Mouse (Mus musculus) urinary bladder, postnatal 25 days (tissue): ENCODE measurements around the gene Stk40.
A peak's percentile ranks its signal among the peaks of the same experiment; 100 is the strongest.
"Not testable (repeated sequence)": the region's sequence is repeated elsewhere in the genome, so short reads cannot be mapped to it uniquely, and the experiment has no call there.

Experiments
- DNase-seq: peaks from one replicate; pipeline ENCODE4 v3.0.0; 2022; ENCODE audit warnings: low spot score

The Stk40 gene

GRCm38 (mm10) chr4:126103590-126104068 lies at the start of gene Stk40:
Gene Stk40 (plus strand): TSS chr4:126103957.
- DNase-seq: peak; percentile 90

- no peak for DNase-seq
These were observed 46.3 kb upstream of the Stk40 start for GRCm38 (mm10) chr4:126057207-126058133.

GRCm38 (mm10) chr4:126058134-126058996 lies 45.4 kb upstream of the Stk40 start, which contains the start of gene Oscp1:
Gene Oscp1 (plus strand): TSS chr4:126058565.
- peak; percentile 81 for DNase-seq

GRCm38 (mm10) chr4:126058997-126059362 lies 44.8 kb upstream of the Stk40 start:
- DNase-seq: no peak

- no peak for DNase-seq
These were observed 40.9 kb upstream of the Stk40 start for GRCm38 (mm10) chr4:126062856-126063255.

- DNase-seq: no peak
These were observed 38.5 kb upstream of the Stk40 start for GRCm38 (mm10) chr4:126065241-126065640.

- DNase-seq: no peak
These were observed 36.2 kb upstream of the Stk40 start for GRCm38 (mm10) chr4:126067401-126068077.

GRCm38 (mm10) chr4:126068842-126069241 lies 34.9 kb upstream of the Stk40 start:
- DNase-seq: no peak

- DNase-seq: no peak
These were observed 25.9 kb upstream of the Stk40 start for GRCm38 (mm10) chr4:126077833-126078232.

GRCm38 (mm10) chr4:126079266-126079665 lies 24.5 kb upstream of the Stk40 start:
- DNase-seq: no peak

- no peak for DNase-seq
These were observed 22.2 kb upstream of the Stk40 start for GRCm38 (mm10) chr4:126081601-126082000.

- no peak for DNase-seq
These were observed 20.7 kb upstream of the Stk40 start for GRCm38 (mm10) chr4:126083021-126083420.

- no peak for DNase-seq
These were observed 19.4 kb upstream of the Stk40 start for GRCm38 (mm10) chr4:126084382-126084781.

- DNase-seq: peak; percentile 75
These were observed 17.7 kb upstream of the Stk40 start for GRCm38 (mm10) chr4:126085996-126086576.

- no peak for DNase-seq
These were observed 13.5 kb upstream of the Stk40 start for GRCm38 (mm10) chr4:126090101-126090847.

GRCm38 (mm10) chr4:126090848-126091124 lies 13.0 kb upstream of the Stk40 start:
- no peak for DNase-seq

- no peak for DNase-seq
These were observed 11.9 kb upstream of the Stk40 start for GRCm38 (mm10) chr4:126091873-126092272.

- not testable (repeated sequence) for DNase-seq
These were observed 7.9 kb upstream of the Stk40 start for GRCm38 (mm10) chr4:126095622-126096430.

GRCm38 (mm10) chr4:126096464-126097111 lies 7.2 kb upstream of the Stk40 start, which contains the start of gene Lsm10:
Gene Lsm10 (plus strand): TSS chr4:126096623.
- peak; percentile 84 for DNase-seq
